Mouse (Mus musculus) gastrocnemius, adult 18-20 months (tissue): ENCODE measurements around the gene Tpi1. TPM values are rescaled to one million over a fixed set of nuclear protein-coding genes. Genes with fewer than 3 reads are reported as not detected.
A peak's percentile ranks its signal among the peaks of the same experiment; 100 is the strongest.

Source experiments
- DNase-seq: peaks from one replicate; pipeline ENCODE4 v3.0.0; 2021; ENCODE audit warnings: low spot score
- total RNA-seq, 2 experiments: library from RNA; stranded (reverse); gene quantifications; 2 replicates each; pipeline ENCODE4 v1.2.3; 2021

Tpi1 gene
- total RNA-seq, 2 experiments from 2014 or later, result 2,056 to 2,236 TPM

DNA sequence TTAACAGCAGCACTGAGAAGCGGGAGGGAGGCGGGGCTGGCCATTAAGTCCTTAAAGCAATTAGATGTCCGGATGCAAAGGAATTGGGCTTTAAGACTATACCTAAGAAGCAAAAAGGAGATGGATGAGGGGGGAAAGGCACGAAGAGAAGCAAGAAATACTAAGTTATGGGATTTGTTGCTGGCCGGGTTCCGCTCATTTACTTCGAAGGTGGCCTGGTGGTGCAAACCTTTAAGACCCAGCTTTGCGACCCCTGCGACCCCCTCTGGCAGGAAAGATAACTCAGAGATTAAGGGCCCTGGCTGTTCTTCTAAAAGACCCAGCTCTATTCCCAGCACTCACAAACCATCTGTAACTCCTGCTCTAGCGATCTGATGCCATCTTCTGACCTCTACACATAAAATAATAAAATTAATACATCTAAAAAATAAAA lies 34.1 kb downstream of the Tpi1 start:
- DNase-seq, result no peak

DNA sequence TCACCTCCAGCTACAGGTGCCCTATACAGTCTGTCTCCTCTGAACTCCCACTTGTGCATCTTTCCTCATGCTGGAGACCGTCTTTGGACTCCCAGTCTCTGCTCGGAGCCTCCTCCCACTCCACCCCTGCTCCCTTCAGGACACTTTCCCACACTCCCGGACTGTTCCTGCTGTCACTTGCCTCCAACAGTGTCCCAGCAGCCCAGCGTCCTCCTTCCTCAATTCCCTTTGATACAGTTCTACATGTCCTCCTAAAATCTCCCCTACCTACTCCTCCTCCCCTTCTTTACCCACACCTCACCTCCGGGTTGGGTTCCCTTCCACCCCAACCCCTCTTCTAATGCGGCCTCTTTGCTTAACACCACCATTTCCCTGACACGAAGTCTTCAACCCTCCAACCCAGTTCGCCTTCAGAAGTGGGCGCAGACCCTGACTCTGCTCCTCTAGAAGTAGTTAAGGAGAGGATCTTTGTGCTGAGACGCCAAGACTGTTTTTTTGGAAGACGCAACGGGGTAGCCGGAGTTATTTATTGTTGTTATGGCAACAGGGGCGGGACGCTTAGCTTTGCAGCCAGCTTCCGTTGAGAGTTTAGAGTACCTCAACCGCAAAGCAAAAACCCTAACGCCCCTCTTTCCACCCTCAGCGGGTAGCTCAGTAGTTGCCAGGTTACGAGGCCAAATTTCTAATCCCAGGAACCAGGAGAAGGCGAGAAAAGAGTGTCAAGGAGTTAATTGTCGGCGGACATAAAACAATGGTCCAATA lies 34.7 kb downstream of the Tpi1 start, which contains the start of gene Lrrc23:
Gene Lrrc23 (minus strand): TSS at position 506 of the 762 bp plus-strand sequence.
- peak; percentile 40 for DNase-seq

DNA sequence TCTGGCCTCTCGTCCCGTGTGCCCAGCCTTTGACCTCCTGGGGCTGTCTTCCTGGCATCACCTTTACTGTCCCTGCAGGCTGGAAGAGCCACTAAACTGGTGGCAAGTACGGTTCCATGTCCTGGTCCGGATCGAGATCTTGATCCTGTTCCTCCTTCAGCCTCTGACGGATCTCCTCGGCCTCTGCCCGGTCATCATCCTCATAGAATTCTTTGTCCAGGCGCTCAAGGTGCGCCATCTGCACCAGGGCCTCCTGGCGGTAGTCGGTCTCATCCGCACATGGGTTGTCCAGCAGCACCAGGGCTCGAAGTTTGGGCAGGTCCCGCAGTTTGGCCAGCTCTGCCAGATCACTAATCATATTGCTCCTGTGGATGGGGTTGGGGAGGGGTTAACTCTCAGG lies 43.6 kb downstream of the Tpi1 start:
- no peak for DNase-seq

DNA sequence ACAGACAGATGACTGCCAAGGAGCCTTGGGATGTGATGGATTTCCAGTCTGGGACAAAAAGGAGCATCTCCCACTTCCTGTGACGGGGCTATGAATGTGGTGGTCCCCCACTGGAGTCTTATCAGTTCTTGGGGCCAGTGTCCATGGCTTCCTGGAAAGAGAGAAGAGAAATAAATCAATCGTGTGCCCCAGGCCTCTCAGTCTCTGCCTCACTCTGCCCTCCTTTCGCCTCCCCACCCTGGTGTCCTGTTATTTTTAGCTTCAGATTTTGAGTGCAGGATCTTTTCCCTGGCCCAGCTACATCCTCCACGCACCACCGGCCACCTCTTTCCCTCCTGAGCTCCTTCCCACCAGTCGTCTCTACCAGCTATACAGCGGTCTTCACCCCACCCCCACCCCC lies 44.1 kb downstream of the Tpi1 start:
- DNase-seq, result no peak

- DNase-seq, result no peak
Measured at GRCm38 (mm10) chr6:124769101-124769765, 44.9 kb downstream of the Tpi1 start, which contains the start of gene Eno2. TSS of gene Eno2 (minus strand) at chr6:124769673.

DNA sequence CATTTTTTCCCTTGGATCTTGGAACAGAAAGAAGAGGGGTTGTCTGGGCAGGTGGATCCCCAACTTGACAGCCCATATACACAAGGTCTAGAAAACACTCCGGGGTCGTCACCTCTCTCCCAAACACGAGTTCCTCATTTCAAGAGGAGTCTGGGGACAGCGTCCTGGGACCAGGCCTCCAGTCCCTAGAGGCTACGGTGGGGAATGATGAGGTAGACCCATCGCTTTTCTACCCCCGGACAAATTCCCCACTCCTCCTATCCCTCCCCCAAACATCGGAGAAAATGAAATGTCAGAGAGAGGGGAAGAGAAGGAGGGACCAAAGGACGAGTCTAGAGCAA lies 45.4 kb downstream of the Tpi1 start:
- DNase-seq, result no peak

- DNase-seq, result no peak
Measured at GRCm38 (mm10) chr6:124767920-124768703, 46.0 kb downstream of the Tpi1 start.

DNA sequence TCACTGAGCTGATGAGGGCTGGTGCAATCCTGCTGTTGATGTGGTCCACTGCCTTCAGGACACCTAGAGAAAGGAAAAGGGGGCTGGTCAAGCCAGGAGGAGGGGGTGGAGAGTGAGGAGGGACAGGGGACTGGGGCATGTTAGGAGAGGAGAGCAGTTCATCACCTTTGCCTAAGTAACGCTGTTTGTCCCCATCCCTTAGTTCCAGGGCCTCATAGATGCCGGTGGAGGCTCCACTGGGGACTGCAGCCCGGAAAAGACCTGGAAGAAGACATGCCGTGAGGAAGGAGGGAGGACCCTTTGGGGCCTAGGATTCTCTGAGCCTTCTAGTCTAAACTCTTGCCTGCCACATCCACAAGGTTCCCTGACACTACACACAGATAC lies 46.6 kb downstream of the Tpi1 start:
- DNase-seq, result no peak

DNA sequence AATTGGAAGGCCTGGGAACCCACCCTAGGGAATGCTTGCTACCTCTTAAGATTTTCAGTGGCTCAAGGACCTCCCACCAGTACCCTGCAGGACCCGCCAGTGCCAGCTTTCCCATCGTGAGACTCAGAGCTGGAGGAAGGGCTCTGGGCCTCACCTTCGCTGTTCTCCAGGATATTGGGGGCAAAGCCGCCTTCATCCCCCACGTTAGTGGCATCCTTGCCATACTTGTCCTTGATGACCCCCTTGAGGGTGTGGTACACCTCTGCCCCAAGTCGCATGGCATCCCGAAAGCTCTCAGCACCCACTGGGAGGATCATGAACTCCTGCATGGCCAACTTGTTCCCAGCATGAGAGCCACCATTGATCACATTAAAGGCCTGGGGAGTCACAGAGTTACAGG lies 48.1 kb downstream of the Tpi1 start:
- no peak for DNase-seq

Other genes starting within 250 kb of the Tpi1 start
- 1 to 10 TPM in 1 of 2 experiments, under 1 TPM in 1; 0.84 to 1.4 TPM for gene C1rb, start 244.0 kb downstream of the Tpi1 start, total RNA-seq
- gene C1s2, start 178.2 kb downstream of the Tpi1 start, total RNA-seq, result under 1 TPM; 0.48 to 0.76 TPM
- gene Lpcat3, start 151.3 kb downstream of the Tpi1 start, total RNA-seq, result 10 to 100 TPM; 14.4 to 17.8 TPM
- gene Emg1, start 102.1 kb downstream of the Tpi1 start, total RNA-seq, result 10 to 100 TPM; 58.4 to 60.4 TPM
- gene Phb2, start 102.0 kb downstream of the Tpi1 start, total RNA-seq, result 100 to 1,000 TPM; 134 to 155 TPM
- gene Ptpn6, start 75.6 kb downstream of the Tpi1 start, total RNA-seq, result 1 to 10 TPM in 1 of 2 experiments, under 1 TPM in 1; 0.90 to 1.1 TPM
- 100 to 1,000 TPM; 162 TPM for gene Grcc10, start 72.9 kb downstream of the Tpi1 start, total RNA-seq
- not detected for gene Gm45234, start 58.3 kb downstream of the Tpi1 start, total RNA-seq
- 10 to 100 TPM; 44.0 to 56.4 TPM for gene Atn1, start 57.8 kb downstream of the Tpi1 start, total RNA-seq
- 1 to 10 TPM in 1 of 2 experiments, under 1 TPM in 1; 0.87 to 1.2 TPM for gene Eno2, start 44.6 kb downstream of the Tpi1 start, total RNA-seq
- gene Lrrc23, start 34.6 kb downstream of the Tpi1 start, total RNA-seq, result under 1 TPM in 1 of 2 experiments, not detected in 1; 0.31 TPM
- 1 to 10 TPM; 2.2 to 5.3 TPM for gene Spsb2, start 5.6 kb downstream of the Tpi1 start, total RNA-seq
- gene Usp5, start 15.2 kb upstream of the Tpi1 start, total RNA-seq, result 10 to 100 TPM; 39.9 to 50.1 TPM
- under 1 TPM; 0.25 to 0.55 TPM for gene Cdca3, start 15.3 kb upstream of the Tpi1 start, total RNA-seq
- gene Gnb3, start 26.0 kb upstream of the Tpi1 start, total RNA-seq, result under 1 TPM; 0.57 to 0.71 TPM
- gene P3h3, start 43.5 kb upstream of the Tpi1 start, total RNA-seq, result 1 to 10 TPM; 3.5 to 4.9 TPM
- under 1 TPM; 0.09 to 0.21 TPM for gene Gpr162, start 49.7 kb upstream of the Tpi1 start, total RNA-seq
- under 1 TPM; 0.38 to 0.41 TPM for gene Cd4, start 73.9 kb upstream of the Tpi1 start, total RNA-seq
- under 1 TPM in 1 of 2 experiments, not detected in 1; 0.12 TPM for gene Lag3, start 97.4 kb upstream of the Tpi1 start, total RNA-seq
- gene Ptms, start 105.8 kb upstream of the Tpi1 start, total RNA-seq, result 100 to 1,000 TPM in 1 of 2 experiments, 10 to 100 TPM in 1; 64.3 to 105 TPM
- 100 to 1,000 TPM; 196 to 205 TPM for gene Mlf2, start 117.1 kb upstream of the Tpi1 start, total RNA-seq
- 100 to 1,000 TPM; 109 to 121 TPM for gene Cops7a, start 151.2 kb upstream of the Tpi1 start, total RNA-seq
- gene Pianp, start 182.4 kb upstream of the Tpi1 start, total RNA-seq, result under 1 TPM; 0.75 to 0.93 TPM
- 10 to 100 TPM; 22.4 to 24.0 TPM for gene Zfp384, start 194.8 kb upstream of the Tpi1 start, total RNA-seq
- gene Ing4, start 225.5 kb upstream of the Tpi1 start, total RNA-seq, result 10 to 100 TPM; 22.0 to 23.2 TPM
- 1 to 10 TPM; 2.0 to 2.4 TPM for gene Acrbp, start 235.4 kb upstream of the Tpi1 start, total RNA-seq